Mouse (Mus musculus) small intestine, adult 2 months (tissue): Measurements from ENCODE around the gene Gsn.

Experiments used
- CTCF ChIP-seq: fragments of 200-500 bp; IDR thresholded peaks from 2 replicates; pipeline ENCODE4 v1.5.1; 2012; ENCODE audit warnings: low read depth, mild to moderate bottlenecking, control low read depth, inconsistent platforms, low read length, moderate library complexity, mixed read lengths; ENCODE audit not compliant: insufficient replicate concordance, insufficient read length; ENCODE audit errors: extremely low read depth
- POLR2A ChIP-seq: fragments of 200-500 bp; IDR thresholded peaks from 2 replicates; pipeline ENCODE4 v1.6.1; 2012; ENCODE audit warnings: low read depth, mild to moderate bottlenecking, control low read depth, inconsistent platforms, low read length, moderate library complexity

DNA sequence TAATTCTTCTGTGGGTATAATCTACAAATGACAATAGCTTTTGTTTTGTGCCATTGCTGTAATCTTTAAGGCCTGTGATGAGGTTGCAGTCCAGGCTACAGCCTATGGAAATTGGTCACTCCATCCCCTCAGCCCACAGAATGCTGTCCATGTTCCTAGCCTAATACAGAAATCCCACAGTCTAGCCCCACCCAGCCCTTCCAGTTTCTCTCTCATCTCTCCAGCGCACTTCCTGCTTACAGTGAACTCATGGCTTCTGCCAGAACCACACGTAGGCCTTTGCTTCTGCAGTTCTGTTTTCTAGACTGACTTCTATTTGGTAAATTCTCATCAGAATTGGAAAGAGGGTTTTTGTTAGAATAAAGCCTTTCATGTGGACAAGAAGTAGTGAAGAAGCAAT lies 89.8 kb downstream of the Gsn start:
- TF ChIP-seq POLR2A (no peak), CTCF (no peak)
